Mouse (Mus musculus) ovary, postnatal 14 days (tissue): ENCODE results near the gene Bckdhb.

Source experiments
- DNase-seq: peaks from one replicate; pipeline ENCODE4 v3.0.0; 2022; ENCODE audit warnings: low spot score

The Bckdhb gene

DNA sequence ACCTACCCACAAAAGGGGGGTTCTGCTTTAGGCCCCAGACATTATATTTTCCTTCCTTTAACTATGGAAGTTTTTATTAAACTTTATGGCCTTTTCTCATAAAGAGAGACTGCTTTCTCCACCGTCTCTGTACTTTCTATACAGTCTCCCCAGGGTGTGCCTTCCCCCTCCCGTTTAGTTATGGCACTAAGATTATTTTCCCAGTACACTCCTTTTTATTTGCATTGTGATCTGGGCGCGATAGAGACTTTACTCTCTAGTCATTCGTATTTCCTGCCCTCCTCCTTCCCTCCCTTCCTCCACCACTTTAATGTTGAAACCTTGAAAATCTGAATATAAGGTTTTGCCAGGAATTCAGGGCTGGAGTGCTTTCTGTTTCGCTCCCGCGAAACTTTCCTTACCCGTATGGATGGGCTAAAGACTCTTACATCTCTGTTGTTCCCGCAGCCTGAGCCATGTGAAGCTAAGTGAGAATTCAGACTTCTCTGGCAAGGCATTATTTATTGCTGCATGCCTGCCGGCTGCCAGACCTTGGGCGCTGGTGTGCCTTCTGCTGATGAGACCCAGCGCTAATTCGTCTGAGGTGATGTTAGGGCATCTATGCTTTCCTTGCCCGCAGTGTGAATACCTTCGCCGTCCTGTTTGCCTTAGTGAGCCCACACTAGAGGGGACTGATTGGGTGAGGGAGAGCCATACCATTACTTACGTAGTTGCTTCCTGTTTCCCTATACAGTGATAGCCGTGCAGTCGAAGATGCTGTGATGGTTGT is 182.3 kb downstream of the Bckdhb start:
- no peak for DNase-seq

DNA sequence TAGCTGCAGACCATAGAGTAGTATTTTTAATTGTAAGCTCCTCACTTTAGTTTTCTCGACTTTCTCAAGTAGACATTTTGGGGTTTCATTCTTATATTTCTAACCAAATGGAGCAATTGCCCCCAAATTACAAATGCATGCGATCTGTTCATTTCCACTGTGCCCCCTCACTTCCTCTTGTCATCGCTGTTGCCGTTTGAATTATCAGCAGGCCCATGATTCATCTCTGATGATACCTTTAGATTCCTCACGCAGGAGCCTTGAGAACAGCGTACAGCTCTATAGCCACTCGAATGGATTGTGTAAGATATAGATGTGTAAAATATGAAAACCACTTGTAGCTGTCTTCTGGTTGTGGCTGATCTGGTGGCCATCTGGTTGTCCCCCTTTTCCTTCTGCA is 183.6 kb downstream of the Bckdhb start:
- no peak for DNase-seq

DNA sequence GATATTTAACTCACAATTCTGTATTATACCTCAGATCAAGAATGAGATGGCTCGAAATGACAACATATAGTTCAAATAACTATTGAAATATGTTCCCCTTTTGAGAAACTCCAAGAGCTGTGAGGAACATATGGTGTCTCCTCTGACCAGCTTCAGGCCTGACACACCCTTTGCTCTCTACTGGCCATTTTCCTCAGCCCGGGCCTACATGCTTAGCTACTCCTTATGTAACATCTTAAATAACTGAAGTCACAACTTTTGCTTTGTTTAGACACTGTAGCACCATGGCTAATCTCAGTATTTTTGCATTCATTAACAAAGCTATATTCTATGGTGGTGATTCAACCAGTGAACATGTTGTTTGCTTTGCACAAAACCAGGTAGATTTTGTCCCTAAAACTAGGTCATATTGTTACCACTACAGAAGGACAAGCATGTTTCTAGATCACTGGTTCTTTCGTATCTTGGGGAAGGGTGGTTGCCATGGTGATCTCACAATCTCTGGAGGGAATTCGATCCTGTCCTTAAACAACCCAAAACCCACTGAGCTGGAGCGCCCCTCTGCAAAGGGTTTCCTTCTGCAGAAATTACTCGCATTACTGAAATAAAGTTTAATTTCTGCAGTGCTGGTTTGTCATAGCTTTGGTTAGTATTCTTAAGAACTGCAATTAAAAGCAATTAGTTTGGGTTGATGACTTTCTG is 185.0 kb downstream of the Bckdhb start:
- DNase-seq: no peak

DNA sequence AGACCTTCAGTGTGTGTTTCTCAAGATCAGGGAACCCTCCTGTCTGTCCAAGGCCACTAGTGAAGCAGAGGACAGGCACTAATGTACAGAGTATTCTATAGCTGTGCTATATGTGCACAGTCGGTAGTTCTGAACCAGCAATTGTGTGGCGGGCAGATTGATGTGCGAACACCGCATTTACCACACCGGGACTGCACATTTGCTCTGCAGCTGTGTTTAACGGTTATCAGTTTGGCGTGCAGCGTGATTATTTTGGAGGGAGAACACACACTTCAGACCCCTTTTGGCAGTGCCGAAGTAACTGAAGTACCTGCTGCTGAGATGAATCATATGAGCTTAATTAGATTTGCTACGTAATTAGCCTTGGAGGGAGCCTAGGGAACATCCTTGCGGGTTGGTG is 185.7 kb downstream of the Bckdhb start:
- no peak for DNase-seq

DNA sequence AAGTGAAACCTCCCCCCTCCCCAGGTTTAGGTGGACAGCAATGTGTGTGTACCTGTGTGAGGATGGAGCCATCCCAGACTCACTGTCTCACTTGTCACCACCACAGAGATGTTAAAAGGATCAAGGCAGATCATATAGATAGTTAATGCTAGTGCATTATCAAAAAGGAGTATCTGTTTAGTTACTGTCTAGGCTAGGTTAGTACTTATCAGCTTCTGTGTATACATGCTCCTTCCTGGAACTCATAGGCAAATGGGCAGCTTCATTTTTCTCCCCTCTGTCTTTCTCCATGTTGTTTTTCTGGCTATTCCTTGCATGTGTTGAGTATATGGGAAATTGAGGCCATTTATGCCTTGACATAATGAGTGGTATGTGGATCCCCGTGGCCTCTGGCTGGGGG is 187.4 kb downstream of the Bckdhb start:
- no peak for DNase-seq

DNA sequence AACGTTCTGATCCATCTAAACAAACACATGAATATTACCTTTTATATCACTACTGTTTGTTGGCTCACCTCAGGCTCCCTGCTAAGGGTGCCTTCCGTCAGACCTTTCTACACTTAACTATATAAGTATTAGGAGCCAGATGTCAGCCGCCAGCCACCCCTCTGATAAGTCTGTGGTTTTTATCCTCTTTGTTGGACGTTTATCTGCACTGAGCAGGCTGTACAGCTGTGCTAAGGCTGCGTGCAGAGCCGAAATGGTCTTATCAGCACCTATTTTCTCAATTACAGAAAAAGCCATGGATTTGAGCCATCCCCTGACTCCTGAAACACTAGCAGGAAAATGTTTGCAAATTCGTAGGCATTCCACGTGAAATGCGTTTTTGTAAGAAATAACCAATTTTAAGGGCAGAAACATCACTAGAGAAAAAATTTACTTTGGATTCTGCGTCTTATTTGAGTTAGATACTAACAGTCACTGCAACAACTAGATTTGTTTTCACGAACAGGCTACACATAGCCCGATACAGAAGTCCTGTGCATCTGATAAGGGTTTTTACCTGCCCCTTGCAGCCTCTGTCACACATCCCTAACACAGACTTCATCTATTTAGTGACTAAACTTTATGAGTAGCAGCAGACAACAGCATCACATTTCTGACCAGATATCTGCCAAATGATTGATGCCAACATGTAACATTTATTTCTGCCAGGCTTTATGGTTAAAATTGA is 188.1 kb downstream of the Bckdhb start:
- no peak for DNase-seq

DNA sequence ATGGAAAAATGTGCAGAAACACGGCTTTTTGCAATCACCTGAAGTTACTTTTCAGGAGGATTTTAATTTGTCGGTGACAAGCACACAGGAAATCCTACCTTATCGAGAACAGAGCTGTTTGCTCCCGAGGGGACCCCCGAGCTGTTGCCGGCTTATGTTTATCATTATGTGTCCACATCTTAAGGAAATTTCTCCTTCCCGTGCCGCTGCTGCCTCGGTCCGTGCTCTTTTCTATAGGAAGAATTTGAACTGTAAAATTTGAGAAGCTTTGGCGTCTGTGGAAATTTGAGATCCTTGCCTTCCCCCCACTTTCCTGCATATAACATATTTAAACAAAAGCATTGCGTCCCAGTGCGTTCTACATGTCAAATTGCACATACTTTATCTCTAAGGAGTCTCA is 189.3 kb downstream of the Bckdhb start:
- DNase-seq: no peak

DNA sequence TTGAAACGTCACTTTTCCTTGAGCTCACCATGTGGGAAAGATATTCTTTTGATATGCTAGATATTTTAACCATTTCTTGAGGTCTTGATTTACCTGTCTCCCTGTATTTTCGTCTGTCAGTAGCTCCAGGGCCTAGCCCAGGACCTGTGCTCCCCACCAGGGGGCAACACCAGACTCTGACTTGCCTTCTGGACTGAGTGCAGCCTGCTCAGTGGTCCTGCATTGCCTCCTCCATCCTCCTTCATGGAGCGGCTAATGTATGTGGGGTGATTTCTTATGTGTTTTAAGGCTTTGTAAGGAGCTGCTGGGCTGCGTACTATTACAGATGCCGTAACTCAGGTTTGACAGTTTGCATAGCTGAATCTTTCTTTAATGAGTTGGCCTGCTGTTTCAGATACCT is 192.4 kb downstream of the Bckdhb start:
- no peak for DNase-seq

DNA sequence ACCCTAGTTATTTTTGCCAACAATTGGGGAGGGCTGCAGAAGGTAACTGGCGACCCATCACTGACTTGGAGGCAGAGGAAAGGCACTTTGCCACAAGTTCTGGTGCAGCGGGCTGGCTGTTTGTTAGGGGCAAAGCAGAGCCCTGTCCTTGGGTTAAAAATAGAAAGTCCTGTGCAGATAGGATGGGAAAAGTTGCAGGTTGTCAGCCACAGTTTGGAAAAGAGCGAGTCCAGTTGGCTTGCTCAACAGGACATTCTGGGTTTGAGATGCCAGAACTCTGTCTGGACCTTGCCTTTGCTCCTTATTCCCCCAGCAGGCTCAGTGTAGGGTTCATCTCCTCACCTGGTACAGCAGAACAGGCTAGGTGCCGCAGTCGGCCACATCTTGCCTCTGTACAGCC is 200.1 kb downstream of the Bckdhb start:
- DNase-seq: no peak

DNA sequence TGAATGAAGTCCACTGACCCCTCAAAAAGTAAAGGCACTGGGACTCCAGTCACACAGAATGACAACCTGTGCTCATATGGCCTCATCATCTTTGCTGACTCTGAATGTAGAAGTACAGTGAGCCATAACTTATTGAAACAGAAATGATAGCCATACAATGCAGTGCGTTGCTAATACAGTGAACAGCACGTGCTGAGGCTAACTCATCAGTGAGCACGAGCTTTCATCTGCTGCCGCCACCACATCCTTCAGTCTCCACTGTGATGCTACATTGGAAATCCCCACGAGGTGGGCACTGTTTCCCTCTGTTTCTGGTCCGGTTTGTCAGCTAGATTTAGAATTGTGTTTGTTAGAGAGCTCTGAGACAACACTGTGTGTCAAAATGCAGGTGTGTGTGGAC is 205.4 kb downstream of the Bckdhb start:
- DNase-seq: no peak

DNA sequence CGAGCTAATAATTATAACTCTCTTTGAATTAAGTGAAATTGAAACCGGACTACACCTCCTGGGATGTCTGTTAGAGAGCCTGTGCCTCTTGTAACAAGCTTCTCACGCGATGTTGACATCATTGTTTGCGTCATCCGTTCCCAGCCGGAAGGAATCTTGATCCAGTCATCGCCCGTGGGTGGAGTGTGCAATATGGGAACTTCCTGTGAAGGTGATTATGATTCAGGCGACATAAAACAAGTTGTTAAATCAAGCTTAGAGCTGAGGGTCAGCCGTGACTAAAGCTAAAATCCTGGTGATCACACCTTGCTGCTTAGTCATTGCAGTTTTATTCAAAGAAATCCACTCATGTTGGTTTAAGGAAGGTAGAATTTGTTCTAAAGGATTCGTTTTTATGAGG is 210.1 kb downstream of the Bckdhb start:
- DNase-seq: no peak

DNA sequence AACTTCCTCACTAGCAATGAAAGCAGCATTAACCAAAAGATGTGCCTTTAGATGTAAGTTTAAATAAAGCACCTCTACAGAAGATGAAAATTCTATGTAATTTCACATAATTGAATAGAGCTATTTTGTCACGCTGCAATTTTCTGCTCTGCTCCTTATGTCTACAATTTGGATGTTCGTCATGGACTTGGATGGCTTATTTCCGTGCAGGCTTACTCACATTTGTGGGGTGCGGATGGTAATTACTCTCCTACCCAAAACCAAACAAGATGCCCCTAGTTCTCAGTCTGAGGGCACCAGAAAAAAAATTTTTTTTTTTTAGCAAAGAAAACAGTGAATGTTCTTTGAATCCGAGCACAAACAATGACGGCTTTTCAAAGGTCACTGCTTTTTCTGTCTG is 212.2 kb downstream of the Bckdhb start:
- DNase-seq: no peak

DNA sequence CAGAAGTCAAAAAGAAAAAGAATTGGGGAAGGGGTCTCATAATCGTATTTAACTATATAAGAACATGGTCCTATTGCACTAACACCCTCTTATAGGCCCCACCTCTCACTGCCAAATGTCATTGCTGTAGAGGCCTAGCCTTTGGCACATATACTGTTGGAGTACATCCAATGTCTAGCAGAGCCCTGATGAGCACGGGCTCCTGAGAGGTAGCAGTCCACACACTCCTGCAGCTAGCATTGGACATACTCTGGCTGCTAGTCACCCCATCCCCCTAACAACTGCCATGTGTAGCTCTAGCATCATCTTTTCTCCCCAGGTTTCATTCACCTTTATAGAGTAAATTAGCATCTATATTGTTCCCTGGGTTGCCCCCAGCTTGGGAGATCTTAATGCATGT is 223.2 kb downstream of the Bckdhb start:
- no peak for DNase-seq
